Mouse (Mus musculus) gastrocnemius, postnatal 10 days (tissue): Measurements from ENCODE around the gene Syt1. TPM values are rescaled to one million over a fixed set of nuclear protein-coding genes. Genes with fewer than 3 reads are reported as not detected.

Experiments used
- DNase-seq: peaks from one replicate; pipeline ENCODE4 v3.0.0; 2021; ENCODE audit warnings: mixed read lengths
- total RNA-seq, 2 experiments: library from RNA; stranded (reverse); gene quantifications; 2 replicates each; pipeline ENCODE4 v1.2.3; 2021

Gene Syt1
- total RNA-seq, 2 experiments from 2014 or later: 1.3 TPM

DNA sequence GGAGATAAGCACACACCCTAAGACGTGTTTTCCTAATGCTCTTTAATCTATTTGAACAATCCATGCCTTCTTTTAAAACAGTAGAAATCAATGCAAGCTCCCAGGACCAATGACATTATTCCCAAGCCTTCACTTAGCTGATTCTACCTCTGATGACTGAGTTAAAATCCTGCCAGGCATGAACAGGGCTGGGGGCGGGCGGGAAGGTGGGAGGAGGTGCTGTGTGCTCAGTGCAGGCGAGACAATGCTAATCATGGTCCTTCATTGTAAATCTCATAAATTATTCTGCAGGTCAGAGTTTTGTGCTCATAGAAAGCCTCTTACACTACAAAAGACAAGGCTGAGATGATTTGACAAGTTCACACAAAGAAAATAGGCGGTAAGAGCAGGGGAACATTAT lies 366.9 kb downstream of the Syt1 start:
- DNase-seq: no peak

GRCm38 (mm10) chr10:108638095-108638494 lies 372.7 kb downstream of the Syt1 start:
- no peak for DNase-seq

GRCm38 (mm10) chr10:108636086-108636485 lies 374.7 kb downstream of the Syt1 start:
- DNase-seq: no peak

GRCm38 (mm10) chr10:108635616-108636015 lies 375.2 kb downstream of the Syt1 start:
- DNase-seq: no peak

GRCm38 (mm10) chr10:108630841-108631240 lies 379.9 kb downstream of the Syt1 start:
- no peak for DNase-seq

DNA sequence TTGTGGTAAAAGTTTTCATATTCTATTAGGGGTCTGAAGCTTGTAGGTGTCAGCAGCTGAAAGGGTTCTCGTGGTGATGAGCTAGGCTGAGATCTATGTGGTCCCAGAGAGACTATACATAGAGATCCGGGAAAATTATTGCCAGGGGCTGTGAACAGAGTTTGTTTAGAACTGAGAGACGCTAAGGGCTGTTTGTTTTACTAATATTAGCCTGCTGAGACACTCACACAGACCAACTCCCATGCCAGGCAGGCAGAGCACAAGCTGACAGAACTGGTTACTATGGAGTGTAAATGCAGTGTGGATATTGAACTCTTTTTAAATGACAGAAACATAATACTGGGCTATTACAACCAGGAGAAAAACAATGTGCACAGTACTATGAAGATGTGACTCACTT lies 384.4 kb downstream of the Syt1 start:
- DNase-seq: no peak

- DNase-seq: no peak
Observed at GRCm38 (mm10) chr10:108623002-108623401, 387.8 kb downstream of the Syt1 start.

DNA sequence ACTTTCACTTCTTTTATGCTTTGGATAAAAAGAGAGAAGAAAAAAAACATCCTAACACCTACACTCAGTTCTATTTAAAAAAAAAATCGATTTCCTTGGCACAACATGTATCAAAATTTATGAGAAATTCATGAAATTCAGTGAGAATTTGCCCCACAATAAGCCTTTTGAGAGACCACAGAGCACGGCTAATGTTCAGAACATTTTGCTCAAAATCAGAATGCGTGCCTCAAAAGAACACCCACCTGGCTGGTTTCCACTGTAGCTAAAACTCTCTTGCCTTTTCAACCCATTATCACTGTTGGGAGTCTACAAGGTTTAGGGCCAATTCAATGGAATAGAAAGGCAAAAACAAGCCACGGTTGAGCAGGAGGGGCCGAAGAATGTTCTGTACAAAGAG lies 390.9 kb downstream of the Syt1 start:
- DNase-seq: no peak

DNA sequence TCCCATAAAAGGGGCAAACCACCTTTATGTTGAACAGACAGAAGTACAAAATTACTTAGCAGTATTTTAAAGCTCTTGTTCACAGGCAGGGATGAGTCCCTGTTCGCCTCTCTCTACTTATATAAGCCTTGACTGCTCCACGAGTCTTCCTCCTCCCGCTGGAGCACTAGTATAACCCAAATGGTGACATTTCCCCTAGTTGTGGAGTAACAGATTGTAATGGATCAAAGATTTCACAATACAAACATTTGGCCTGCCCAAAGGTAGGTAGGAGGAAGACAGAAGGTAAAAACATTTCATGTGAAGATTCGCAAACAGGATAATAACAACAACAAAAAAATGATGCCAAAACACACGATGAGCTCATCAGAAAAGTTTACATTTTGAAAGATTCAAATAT lies 391.6 kb downstream of the Syt1 start:
- no peak for DNase-seq

GRCm38 (mm10) chr10:108610057-108610644 lies 400.6 kb downstream of the Syt1 start:
- DNase-seq: no peak

DNA sequence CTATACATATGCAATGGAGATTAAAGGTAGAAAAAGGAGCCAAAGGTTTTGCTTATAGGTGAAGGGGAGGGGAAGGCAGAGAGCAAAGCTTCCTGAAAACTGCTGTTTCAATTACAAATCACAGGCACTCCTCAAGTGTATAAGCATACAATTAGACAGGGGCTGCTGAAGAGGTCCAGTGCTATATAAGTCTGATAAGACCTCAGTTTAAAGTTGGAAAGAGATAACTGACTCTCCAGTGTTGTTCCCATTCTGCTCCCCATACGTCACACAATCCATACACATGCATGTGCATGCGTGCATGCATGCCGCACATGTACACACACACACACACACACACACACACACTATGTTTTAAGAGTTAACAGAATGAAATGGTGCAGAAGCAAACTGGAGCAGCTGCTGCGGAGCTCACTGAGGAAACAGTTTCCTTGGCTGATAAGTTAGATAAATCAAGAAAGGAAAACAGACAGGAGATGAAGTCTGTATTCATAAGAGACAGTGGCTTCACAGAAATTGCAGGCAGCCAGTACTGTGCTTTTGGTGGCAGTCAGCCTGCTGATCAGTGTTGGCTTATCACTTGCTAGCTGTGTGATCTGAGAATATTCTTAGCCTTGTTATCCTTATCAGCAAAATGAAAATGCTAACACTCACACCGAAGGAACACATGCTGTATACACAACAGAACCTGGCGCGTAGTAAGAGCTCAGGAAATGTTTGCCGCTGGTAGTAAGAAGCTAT lies 408.9 kb downstream of the Syt1 start:
- no peak for DNase-seq

DNA sequence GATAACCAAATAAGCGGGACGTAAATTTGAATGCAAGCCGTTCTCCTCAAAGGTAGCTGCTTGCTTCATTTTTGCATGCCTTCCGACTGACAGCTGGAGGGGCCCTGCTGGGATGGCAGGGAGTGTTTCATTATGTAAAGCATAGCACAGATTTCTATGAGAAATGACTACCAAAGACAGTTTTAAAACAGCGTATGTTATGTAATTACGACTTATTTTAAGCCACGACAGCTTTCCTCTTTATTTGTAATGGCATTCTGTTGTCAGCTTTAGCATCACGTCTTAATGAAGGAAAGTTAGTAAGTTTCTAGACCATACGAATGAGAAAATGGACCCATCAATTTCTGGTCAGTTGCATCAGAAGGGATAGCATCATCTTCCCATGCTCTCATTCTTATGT lies 410.1 kb downstream of the Syt1 start:
- no peak for DNase-seq

DNA sequence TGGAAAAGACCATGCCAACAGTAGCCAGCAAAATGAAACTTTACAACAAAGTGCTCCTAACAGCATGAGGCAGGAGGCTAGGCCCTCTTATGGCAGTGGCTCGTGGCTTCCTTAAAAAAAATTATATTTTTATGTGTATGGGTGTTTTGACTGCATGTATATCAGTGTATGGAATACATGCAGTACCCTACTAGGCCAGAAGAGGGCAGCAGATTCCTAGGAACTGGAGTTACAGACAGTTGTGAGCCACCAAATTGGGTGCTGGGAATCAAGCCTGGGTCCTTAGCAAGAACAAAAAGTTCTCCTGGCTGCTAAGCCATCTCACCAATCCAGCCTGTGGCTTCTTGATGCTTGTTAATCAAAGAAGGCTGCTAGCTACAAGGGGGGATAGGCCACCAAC lies 413.4 kb downstream of the Syt1 start:
- no peak for DNase-seq

DNA sequence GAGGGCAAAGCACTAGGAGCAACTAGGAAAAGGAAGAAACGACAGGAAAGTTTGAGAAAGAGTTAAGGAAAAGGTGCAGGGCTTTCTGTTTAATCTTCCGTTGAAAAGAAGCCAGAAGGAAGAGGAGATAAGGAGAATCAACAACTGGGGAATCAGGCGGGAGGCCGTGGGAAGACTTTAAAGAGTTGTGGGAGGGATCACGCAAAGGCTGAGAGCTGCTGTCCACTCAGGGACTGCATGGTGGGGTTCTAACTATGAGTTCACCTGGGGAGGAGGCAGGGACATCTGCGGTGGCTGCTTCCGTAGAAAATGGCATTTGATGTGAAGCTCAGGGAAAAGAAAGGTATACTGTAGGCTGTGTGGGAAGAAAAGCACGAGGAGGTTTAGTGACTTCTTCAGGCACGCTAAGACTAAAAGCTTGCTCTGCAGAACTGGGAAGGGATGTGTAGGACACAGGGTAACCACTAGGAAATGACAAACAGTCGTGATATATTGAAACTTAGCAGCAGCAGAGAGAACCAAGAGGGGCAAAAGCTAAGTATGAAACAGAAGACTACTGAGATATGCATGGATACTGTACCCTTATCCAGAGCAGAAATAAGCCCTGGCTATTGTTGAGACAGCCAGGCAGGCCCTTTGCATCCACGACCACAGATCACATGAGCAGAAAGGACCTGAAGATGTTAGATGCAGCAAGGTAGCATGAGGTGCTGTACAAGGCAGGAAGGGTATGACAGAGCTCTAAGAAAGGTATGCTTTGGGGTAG lies 414.4 kb downstream of the Syt1 start:
- no peak for DNase-seq

DNA sequence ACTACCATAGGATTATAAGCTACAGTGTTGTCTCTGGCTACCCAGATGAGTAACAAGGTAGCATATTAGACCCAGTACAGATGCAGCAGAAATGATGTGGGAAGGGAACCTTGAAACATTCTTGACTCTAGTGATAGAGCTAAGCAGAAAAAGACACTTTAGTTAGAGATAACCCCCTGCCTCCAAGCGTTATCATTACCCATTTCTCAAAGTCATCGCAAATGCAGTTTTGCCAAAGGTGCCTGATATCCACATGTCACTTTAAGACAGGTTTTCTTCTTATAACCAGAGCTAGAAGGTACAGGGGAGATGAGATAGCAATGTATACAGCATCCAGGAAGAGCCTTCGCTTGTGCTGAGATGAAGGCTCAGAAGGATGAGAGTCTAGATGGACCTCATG lies 421.4 kb downstream of the Syt1 start:
- DNase-seq: no peak

DNA sequence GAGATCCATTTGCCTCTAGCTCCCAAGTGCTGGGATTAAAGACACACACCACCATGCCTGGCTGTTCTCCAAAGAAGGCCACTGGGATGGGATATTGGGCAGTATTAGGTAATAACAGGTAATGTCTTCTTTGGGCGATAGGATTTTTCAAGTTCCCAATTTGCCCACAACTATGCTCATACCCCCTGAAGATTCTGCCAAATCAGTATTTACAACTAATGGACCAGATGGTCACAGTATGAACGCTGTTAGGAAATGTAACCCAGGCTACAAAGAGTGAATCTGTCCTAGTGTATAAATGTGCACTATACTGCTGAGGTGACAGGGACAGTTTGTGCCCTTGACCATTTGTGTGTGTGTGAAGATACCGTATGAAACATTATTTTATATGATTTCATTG lies 421.9 kb downstream of the Syt1 start:
- no peak for DNase-seq

GRCm38 (mm10) chr10:108583694-108584093 lies 427.1 kb downstream of the Syt1 start:
- no peak for DNase-seq

DNA sequence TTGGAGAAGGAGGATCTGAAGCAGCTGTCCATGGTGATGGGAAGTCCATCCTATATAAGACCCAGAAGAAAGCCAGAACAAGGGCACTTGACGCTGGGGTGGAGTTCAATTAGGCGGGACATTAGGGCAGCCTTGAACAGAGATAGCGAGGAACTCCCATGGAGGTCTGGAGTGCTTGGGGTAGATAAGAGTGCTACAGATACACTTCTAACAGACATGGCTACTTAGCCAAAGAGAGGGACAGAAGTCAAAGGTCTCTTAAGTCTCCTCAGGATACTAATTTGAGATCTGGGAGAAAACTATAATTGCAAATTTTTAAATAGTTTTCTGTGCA lies 428.4 kb downstream of the Syt1 start:
- DNase-seq: no peak

GRCm38 (mm10) chr10:108581555-108582396 lies 429.0 kb downstream of the Syt1 start:
- DNase-seq: no peak

DNA sequence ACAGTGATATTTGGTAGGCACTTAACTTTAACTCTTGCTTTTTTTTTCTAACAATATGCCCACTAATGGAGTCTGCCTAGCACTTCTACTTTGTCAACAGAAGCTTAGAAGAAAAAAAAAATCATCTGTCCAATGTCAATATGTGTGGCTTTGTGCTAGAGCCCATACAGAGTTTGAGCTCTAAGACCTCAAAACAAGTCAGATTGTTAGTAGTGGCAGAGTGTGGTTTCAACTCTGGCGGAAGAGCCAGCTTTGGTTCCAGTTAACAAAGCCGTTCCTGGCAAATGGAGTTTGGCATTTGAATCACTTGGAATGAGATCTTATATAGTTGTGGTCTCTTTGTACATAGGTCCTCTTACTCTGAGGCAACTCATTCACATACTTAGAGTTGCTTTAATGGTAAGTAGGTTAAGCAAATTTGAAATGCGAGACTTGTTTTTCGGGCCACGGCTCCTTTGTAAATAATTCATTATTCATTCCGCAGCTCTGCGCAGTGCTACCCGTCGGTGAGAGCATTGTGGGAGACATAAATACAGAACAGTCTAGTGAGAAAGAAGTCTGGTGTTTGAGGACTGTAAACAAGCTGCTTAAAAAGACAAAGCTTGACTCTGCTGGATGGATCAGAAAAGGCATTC lies 429.9 kb downstream of the Syt1 start:
- no peak for DNase-seq

DNA sequence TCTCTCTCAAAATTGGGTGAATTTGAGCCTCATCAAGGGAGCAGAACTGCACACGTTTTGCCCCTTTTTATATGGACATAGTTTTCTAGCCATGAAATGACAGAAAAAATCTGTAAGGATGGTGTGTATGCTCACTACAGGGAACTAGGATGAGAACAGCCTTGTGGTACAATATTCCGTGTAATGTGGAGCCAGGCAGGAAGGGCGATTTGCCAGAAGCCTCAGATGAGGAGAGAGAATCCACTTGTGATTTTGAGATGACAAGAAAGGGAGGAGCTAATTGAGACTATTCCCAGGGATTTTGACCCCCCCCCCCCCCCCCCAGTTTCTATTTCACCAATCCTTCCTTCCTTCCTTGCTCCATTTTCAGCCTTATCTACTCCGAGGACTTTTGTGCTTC lies 431.4 kb downstream of the Syt1 start:
- DNase-seq: no peak

- no peak for DNase-seq
Observed at GRCm38 (mm10) chr10:108577611-108578010, 433.2 kb downstream of the Syt1 start.
